ENCODE assay signal across 8 mouse cellular contexts in genomic region chr19:46356701-46357138, GRCm38 (mm10). TPM values are rescaled to one million over a fixed set of nuclear protein-coding genes. Genes with fewer than 3 reads are reported as not detected.
A peak's percentile ranks its signal among the peaks of the same experiment; 100 is the strongest.
DNase-seq lines count a peak whose midpoint lies in the region; ATAC-seq lines count a peak whose summit lies in the region.

No protein-coding gene starts in this region.

- no peak overlapping the region for H3K27ac ChIP-seq in forebrain, embryonic 14.5 days (ENCODE audit: low read depth, low read length)
- H3K27ac ChIP-seq in neural tube, embryonic 15.5 days (replicated peaks) = peak overlapping the region; percentile 30

- peak overlapping the region; percentile 45 for H3K4me3 ChIP-seq in forebrain, embryonic 14.5 days (ENCODE audit: low read depth, low read length)
- peak overlapping the region; percentile 63 for H3K4me3 ChIP-seq in neural tube, embryonic 15.5 days (replicated peaks)

- peak; percentile 96 for ATAC-seq in forebrain, embryonic 14.5 days
- ATAC-seq in neural tube, embryonic 15.5 days (ENCODE audit: low FRiP score) = peak; percentile 92

- H3K27me3 ChIP-seq in forebrain, embryonic 14.5 days (replicated peaks; ENCODE audit: control insufficient read depth, insufficient read depth, low read length) = no peaks in the 10 kb centered on the region; the same call in 1 of the 2 replicates
- H3K27me3 ChIP-seq in neural tube, embryonic 15.5 days (replicated peaks) = peaks cover 10% of the 10 kb centered on the region; the same call in 1 of the 2 replicates

- H3K4me2 ChIP-seq in forebrain, embryonic 14.5 days (ENCODE audit: low read length) = peak overlapping the region; percentile 70
- peak overlapping the region; percentile 80 for H3K4me2 ChIP-seq in neural tube, embryonic 15.5 days

- peak; percentile 95 for DNase-seq in ES-CJ7 (ENCODE audit: low read depth, low spot score)
- DNase-seq in cerebellum, adult 11 months = peak; percentile 94
- peak; percentile 96 for DNase-seq in forebrain, embryonic 14.5 days (ENCODE audit: low spot score)
- DNase-seq in heart, postnatal 25 days (ENCODE audit: low spot score) = peak; percentile 72
- peak; percentile 86 to 93 for DNase-seq in layer of hippocampus, adult 18-20 months (ENCODE audit: low spot score in 2 of 2)
- peak; percentile 93 to 95 for DNase-seq in lung, adult 18-20 months
- peak; percentile 87 for DNase-seq in testis, postnatal 10 days (ENCODE audit: low spot score)

- intact Hi-C loops in heart, postnatal 25 days (cut with DNase I) = loop anchor here (2.0 kb wide), 1 partner anchor 18 kb away; the partner anchor contains the start of gene Cuedc2

- H3K4me1 ChIP-seq in forebrain, embryonic 14.5 days (ENCODE audit: control insufficient read depth, insufficient read depth, low read length) = no peaks in the 10 kb centered on the region
- H3K4me1 ChIP-seq in neural tube, embryonic 15.5 days = peaks cover 23% of the 10 kb centered on the region

- WGBS in forebrain, embryonic 14.5 days = under 1% methylated on average over 29 of the region's 29 CpGs
- WGBS in neural tube, embryonic 15.5 days = under 1% methylated on average over 29 of the region's 29 CpGs

- H3K9me3 ChIP-seq in forebrain, embryonic 14.5 days (replicated peaks; ENCODE audit: control insufficient read depth, low read length) = no peaks in the 10 kb centered on the region
- H3K9me3 ChIP-seq in neural tube, embryonic 15.5 days (replicated peaks) = no peaks in the 10 kb centered on the region

- H3K36me3 ChIP-seq in forebrain, embryonic 14.5 days (ENCODE audit: control insufficient read depth, insufficient read depth, low read length) = no peaks in the 10 kb centered on the region
- no peaks in the 10 kb centered on the region for H3K36me3 ChIP-seq in neural tube, embryonic 15.5 days

- peak overlapping the region; percentile 69 for H3K9ac ChIP-seq in forebrain, embryonic 14.5 days (ENCODE audit: low read length)
- H3K9ac ChIP-seq in neural tube, embryonic 15.5 days (replicated peaks) = peak overlapping the region; percentile 76

RNA-seq across cellular contexts. Expression of gene 2310034G01Rik, which starts 6.6 kb away (rescaled TPM):
- polyA plus RNA-seq in forebrain, embryonic 14.5 days (2014; fragmentation: Nextera tagmentation; extraction: Ambion mirVana) = 1.8 and 2.2 TPM in 2 replicates
- total RNA-seq in heart, postnatal 25 days (2021) = under 1 TPM; 0.36 to 0.70 TPM
- total RNA-seq in layer of hippocampus, adult 18-20 months (2021) = 1 to 10 TPM in 1 of 2 experiments, under 1 TPM in 1; 0.77 to 1.2 TPM
- polyA plus RNA-seq in neural tube, embryonic 15.5 days (2015; fragmentation: Nextera tagmentation; extraction: Ambion mirVana) = 2.4 and 2.7 TPM in 2 replicates

RNA-seq across cellular contexts. Expression of gene Mfsd13a, which starts 15.8 kb away (rescaled TPM):
- 7.2 TPM in 2 replicates for polyA plus RNA-seq in forebrain, embryonic 14.5 days (2014; fragmentation: Nextera tagmentation; extraction: Ambion mirVana)
- total RNA-seq in heart, postnatal 25 days (2021) = 1 to 10 TPM; 1.9 to 2.3 TPM
- total RNA-seq in layer of hippocampus, adult 18-20 months (2021) = 10 to 100 TPM; 28.2 to 29.0 TPM
- polyA plus RNA-seq in neural tube, embryonic 15.5 days (2015; fragmentation: Nextera tagmentation; extraction: Ambion mirVana) = 13.2 and 13.9 TPM in 2 replicates

RNA-seq across cellular contexts. Expression of gene Cuedc2, which starts 18.2 kb away (rescaled TPM):
- 402 and 405 TPM in 2 replicates for polyA plus RNA-seq in forebrain, embryonic 14.5 days (2014; fragmentation: Nextera tagmentation; extraction: Ambion mirVana)
- 10 to 100 TPM; 80.9 to 87.7 TPM for total RNA-seq in heart, postnatal 25 days (2021)
- total RNA-seq in layer of hippocampus, adult 18-20 months (2021) = 100 to 1,000 TPM; 179 to 182 TPM
- 322 and 350 TPM in 2 replicates for polyA plus RNA-seq in neural tube, embryonic 15.5 days (2015; fragmentation: Nextera tagmentation; extraction: Ambion mirVana)

RNA-seq across cellular contexts. Expression of gene Fbxl15, which starts 28.7 kb away (rescaled TPM):
- 42.6 and 43.1 TPM in 2 replicates for polyA plus RNA-seq in forebrain, embryonic 14.5 days (2014; fragmentation: Nextera tagmentation; extraction: Ambion mirVana)
- total RNA-seq in heart, postnatal 25 days (2021) = 1 to 10 TPM; 5.2 to 6.0 TPM
- 10 to 100 TPM; 30.7 to 31.5 TPM for total RNA-seq in layer of hippocampus, adult 18-20 months (2021)
- 44.0 and 52.3 TPM in 2 replicates for polyA plus RNA-seq in neural tube, embryonic 15.5 days (2015; fragmentation: Nextera tagmentation; extraction: Ambion mirVana)

RNA-seq across cellular contexts. Expression of gene Psd, which starts 29.8 kb away (rescaled TPM):
- 68.7 and 83.0 TPM in 2 replicates for polyA plus RNA-seq in forebrain, embryonic 14.5 days (2014; fragmentation: Nextera tagmentation; extraction: Ambion mirVana)
- total RNA-seq in heart, postnatal 25 days (2021) = 1 to 10 TPM; 1.2 to 1.3 TPM
- 100 to 1,000 TPM; 799 to 877 TPM for total RNA-seq in layer of hippocampus, adult 18-20 months (2021)
- 88.4 and 118 TPM in 2 replicates for polyA plus RNA-seq in neural tube, embryonic 15.5 days (2015; fragmentation: Nextera tagmentation; extraction: Ambion mirVana)

Comparison
In these comparisons a context has a peak if more than half of its experiments do, and no peak if none do; other contexts are left out.
1. RNA of gene Mfsd13a, which starts 15.8 kb away (total RNA-seq): 28.2 to 29.0 TPM in layer of hippocampus, adult 18-20 months; 1.9 to 2.3 TPM in heart, postnatal 25 days; every median in the first group is over 4 times any median in the second.
2. Peak in every context shown above with its lines, with median percentiles within 50 percentile points of each other: DNase-seq.